Mouse (Mus musculus) midbrain, embryonic 10.5 days (tissue): Measurements from ENCODE around the gene Arhgap23. TPM values are rescaled to one million over a fixed set of nuclear protein-coding genes. Genes with fewer than 3 reads are reported as not detected.

Source experiments
- DNase-seq: peaks from one replicate; pipeline ENCODE4 v3.0.0-alpha.2; 2017; ENCODE audit warnings: low spot score
- H3K27ac ChIP-seq: fragments of 300-500 bp; sonication (generic); replicated peaks from 2 replicates; pipeline ENCODE4 v1.5.1; 2016; ENCODE audit warnings: mild to moderate bottlenecking
- H3K27me3 ChIP-seq: fragments of 300-500 bp; sonication (generic); 2 replicates; pipeline ENCODE4 v1.6.1; 2016; ENCODE audit warnings: low read depth, mild to moderate bottlenecking; ENCODE audit not compliant: poor library complexity, severe bottlenecking
- H3K36me3 ChIP-seq: fragments of 300-500 bp; sonication (generic); 2 replicates; pipeline ENCODE4 v1.6.1; 2016; ENCODE audit warnings: mild to moderate bottlenecking, moderate library complexity
- H3K4me1 ChIP-seq: fragments of 300-500 bp; sonication (generic); 2 replicates; pipeline ENCODE4 v1.6.1; 2016
- H3K4me3 ChIP-seq: fragments of 300-500 bp; sonication (generic); 2 replicates; pipeline ENCODE4 v1.5.1; 2016; ENCODE audit warnings: mild to moderate bottlenecking, moderate library complexity
- H3K9me3 ChIP-seq: fragments of 300-500 bp; sonication (generic); replicated peaks from 2 replicates; pipeline ENCODE4 v1.6.1; 2016; ENCODE audit warnings: mild to moderate bottlenecking
- WGBS: fragments of 180-500 bp; shearing (Covaris S2); methylation state at CpG from one replicate; pipeline ENCODE4 v1.1.7; 2016; 5-methylcytosine and 5-hydroxymethylcytosine counted together
- polyA plus RNA-seq: library from polyadenylated mRNA; unstranded; fragments of >200 nt; fragmentation: Nextera tagmentation; extraction: Ambion mirVana; gene quantifications from 2 replicates; pipeline ENCODE4 v1.2.1, GENCODE M21; 2016

The Arhgap23 gene
- polyA plus RNA-seq, 1 experiment from 2014 or later: 1.9 TPM

- WGBS: 85% methylated on average over 2 of the region's 2 CpGs
- Histone ChIP-seq H3K4me3 (no peak overlapping the region), H3K4me1 (peaks cover 26% of the 10 kb centered on the region), H3K9me3 (no peaks in the 10 kb centered on the region), H3K36me3 (peaks cover 32% of the 10 kb centered on the region), H3K27me3 (peaks cover 28% of the 10 kb centered on the region), H3K27ac (no peak overlapping the region)
- no peak for DNase-seq
Measured at GRCm38 (mm10) chr11:97398506-97398905, 16.8 kb upstream of the Arhgap23 start.

DNA sequence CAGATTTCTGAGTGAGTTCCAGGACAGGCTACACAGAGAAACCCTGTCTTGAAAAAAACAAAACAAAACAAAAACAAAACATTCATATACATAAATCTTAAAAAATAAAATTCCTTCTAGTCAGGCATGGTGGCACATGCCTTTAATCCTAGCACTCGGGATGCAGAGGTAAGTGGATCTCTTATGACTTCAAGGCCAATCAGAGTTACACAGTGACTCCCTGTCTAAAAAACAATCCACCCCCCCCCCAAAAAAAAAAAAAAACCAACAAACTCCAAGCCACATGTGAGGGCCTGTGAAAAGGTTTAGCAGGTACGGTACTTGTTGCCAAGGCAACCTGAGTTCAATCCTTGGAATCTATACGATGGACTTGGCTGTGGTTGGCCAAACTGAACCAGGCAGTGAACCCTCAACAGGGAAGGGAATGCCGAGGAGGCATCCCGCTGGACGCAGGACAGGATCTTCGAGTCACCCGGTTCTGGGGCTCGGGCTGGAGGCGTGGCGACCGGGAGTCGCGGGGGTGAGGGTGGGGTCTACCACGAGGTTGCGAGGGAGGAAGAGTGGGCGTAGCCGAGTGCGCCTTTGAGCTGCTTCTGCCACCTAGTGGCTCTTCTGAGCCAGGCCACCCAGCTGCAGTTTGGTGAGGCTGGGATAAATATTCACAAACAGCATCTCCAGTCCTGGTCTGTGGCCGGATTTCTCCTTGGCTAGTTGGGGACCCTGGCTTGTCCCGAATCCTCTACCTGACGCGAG lies 15.2 kb upstream of the Arhgap23 start:
- Histone ChIP-seq H3K4me1 (peaks cover 42% of the 10 kb centered on the region), H3K27ac (peak overlapping the region; percentile 52; the same call in 1 of the 2 replicates), H3K9me3 (no peaks in the 10 kb centered on the region), H3K27me3 (peaks cover 44% of the 10 kb centered on the region), H3K36me3 (peaks cover 16% of the 10 kb centered on the region), H3K4me3 (peak overlapping the region; percentile 50)
- peak; percentile 87 for DNase-seq
- 4% methylated on average over 23 of the region's 23 CpGs for WGBS

- H3K27me3 ChIP-seq: peaks cover 54% of the 10 kb centered on the region
- H3K4me1 ChIP-seq: peaks cover 51% of the 10 kb centered on the region
- H3K36me3 ChIP-seq: peaks cover 6% of the 10 kb centered on the region
- peak overlapping the region; percentile 66 for H3K27ac ChIP-seq
- H3K9me3 ChIP-seq: no peaks in the 10 kb centered on the region
- H3K4me3 ChIP-seq: peak overlapping the region; percentile 50
- WGBS: 17% methylated on average over 6 of the region's 6 CpGs
- no peak for DNase-seq
Measured at GRCm38 (mm10) chr11:97401082-97401481, 14.3 kb upstream of the Arhgap23 start.

DNA sequence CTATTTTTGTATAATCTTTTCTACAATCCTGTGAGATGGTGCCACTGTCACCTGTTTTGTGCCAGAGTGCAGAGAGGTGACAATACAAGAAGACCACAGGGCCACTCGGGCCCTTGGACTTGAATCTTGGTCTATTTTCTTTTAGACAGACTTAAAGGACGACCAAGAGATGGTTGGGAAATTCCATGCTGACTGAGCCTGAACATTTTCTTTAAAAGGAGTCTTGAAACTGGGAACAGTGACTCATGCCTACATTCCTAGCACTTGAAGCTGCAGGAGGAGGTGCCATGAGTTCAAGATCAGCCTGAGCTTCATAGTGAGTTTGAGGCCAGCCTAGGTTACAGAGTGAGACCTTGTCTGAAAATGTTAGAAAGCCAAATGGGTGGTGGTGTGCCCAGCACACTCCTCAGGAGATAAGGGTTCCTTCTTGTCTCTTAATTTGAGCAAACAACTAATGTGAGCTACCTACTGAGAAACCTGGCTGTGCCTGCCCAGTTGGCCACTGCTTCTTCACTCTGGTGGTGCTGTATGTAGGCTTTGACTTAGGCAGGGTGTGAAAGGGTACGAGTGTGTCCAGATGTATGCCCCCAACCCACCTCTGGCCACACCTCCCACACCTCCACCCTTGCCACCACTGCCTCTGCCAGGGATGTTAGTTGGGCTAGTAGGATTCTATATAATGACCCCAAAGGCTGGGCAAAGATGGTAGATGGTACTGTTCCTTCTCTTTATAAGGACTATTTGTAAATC lies 13.5 kb upstream of the Arhgap23 start:
- no peak overlapping the region for H3K27ac ChIP-seq
- no peaks in the 10 kb centered on the region for H3K36me3 ChIP-seq
- H3K4me3 ChIP-seq: no peak overlapping the region
- no peaks in the 10 kb centered on the region for H3K9me3 ChIP-seq
- 83% methylated on average over 3 of the region's 3 CpGs for WGBS
- no peak for DNase-seq
- H3K27me3 ChIP-seq: peaks cover 62% of the 10 kb centered on the region
- H3K4me1 ChIP-seq: peaks cover 59% of the 10 kb centered on the region

GRCm38 (mm10) chr11:97402746-97403145 lies 12.6 kb upstream of the Arhgap23 start:
- Histone ChIP-seq H3K27ac (peak overlapping the region; percentile 9; the same call in 1 of the 2 replicates), H3K36me3 (no peaks in the 10 kb centered on the region), H3K4me1 (peaks cover 61% of the 10 kb centered on the region), H3K4me3 (no peak overlapping the region), H3K9me3 (no peaks in the 10 kb centered on the region), H3K27me3 (peaks cover 71% of the 10 kb centered on the region)
- DNase-seq: no peak
- 8% methylated on average over 2 of the region's 2 CpGs for WGBS

GRCm38 (mm10) chr11:97403614-97404183 lies 11.6 kb upstream of the Arhgap23 start:
- 50% methylated on average over 8 of the region's 8 CpGs for WGBS
- Histone ChIP-seq H3K4me1 (peaks cover 61% of the 10 kb centered on the region), H3K36me3 (no peaks in the 10 kb centered on the region), H3K9me3 (no peaks in the 10 kb centered on the region), H3K27me3 (peaks cover 78% of the 10 kb centered on the region), H3K4me3 (peak overlapping the region; percentile 75), H3K27ac (peak overlapping the region; percentile 81)
- DNase-seq: no peak

- H3K9me3 ChIP-seq: no peaks in the 10 kb centered on the region
- H3K27me3 ChIP-seq: peaks cover 84% of the 10 kb centered on the region
- peak overlapping the region; percentile 75 for H3K4me3 ChIP-seq
- DNase-seq: peak; percentile 68
- under 1% methylated on average over 53 of the region's 61 CpGs for WGBS
- H3K36me3 ChIP-seq: no peaks in the 10 kb centered on the region
- peak overlapping the region; percentile 81 for H3K27ac ChIP-seq
- H3K4me1 ChIP-seq: peaks cover 61% of the 10 kb centered on the region
Measured at GRCm38 (mm10) chr11:97404184-97404760, 11.1 kb upstream of the Arhgap23 start.

DNA sequence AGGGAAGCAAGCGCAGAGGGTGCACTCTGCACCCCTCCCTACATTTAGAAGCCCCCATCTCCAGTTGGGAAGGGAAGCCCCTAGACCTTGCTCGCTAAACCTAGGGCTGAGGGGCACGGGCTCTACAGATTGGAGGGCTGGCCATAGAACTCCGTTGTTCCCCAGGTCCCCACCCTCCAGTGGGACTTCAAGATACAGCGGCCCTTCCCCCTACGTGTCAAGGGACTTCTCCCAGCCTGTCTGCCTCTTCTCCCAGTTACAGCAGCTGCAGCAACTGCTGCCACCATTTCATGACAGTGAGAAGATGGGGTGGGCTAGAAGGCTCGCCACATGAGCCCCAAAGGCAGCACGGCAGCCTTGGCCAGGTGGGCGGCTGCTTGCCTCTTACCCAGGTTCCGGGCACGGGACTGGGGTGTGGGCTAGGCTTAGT lies 10.6 kb upstream of the Arhgap23 start:
- H3K4me1 ChIP-seq: peaks cover 61% of the 10 kb centered on the region
- WGBS: under 1% methylated on average over 11 of the region's 11 CpGs
- H3K4me3 ChIP-seq: peak overlapping the region; percentile 75
- H3K27me3 ChIP-seq: peaks cover 86% of the 10 kb centered on the region
- H3K36me3 ChIP-seq: no peaks in the 10 kb centered on the region
- no peaks in the 10 kb centered on the region for H3K9me3 ChIP-seq
- H3K27ac ChIP-seq: peak overlapping the region; percentile 81
- peak; percentile 41 for DNase-seq

DNA sequence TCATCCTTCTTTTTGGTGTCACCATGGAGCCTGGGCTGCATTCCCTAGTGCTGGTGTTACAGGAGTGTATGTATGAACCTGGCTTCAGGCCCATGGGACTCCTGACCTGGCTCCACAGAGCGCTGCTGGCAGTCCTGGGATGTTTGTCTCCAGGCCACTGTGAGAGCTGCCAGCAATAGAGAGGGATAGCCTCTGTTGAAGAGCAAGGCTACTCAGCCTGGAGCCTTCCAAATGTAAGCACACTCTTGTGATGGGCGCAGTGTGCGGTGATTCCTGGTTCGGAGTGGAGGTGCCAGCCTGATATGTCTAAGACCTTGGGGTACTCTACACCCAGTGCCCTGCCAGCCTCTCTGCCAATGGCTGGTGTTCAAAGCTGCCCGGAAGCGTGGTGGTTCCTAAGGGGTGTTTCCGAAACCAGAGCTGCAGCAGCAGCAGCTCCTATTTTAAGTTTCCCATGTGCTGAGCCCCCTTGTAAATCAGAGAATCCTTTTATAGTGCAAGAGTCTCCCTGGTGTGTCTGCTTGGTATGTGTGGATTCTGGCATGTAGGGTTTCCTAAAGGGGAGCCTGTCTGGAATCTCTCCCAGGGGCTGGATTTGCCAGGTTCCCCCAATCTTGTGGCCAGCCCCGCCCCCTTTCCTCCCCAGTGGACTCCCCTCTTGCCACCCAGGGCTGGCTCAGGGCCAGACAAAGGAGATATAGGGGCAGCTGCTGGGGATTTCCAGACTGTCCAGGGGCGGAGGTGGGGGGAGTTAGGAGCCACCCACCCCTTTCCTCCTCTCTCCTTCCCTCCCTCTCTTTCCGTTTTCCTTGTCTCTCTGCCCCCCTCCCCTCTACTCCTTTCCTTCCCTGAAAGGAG lies 9.0 kb upstream of the Arhgap23 start:
- Histone ChIP-seq H3K4me3 (no peak overlapping the region), H3K27ac (no peak overlapping the region), H3K9me3 (no peaks in the 10 kb centered on the region), H3K36me3 (no peaks in the 10 kb centered on the region), H3K27me3 (peaks cover 83% of the 10 kb centered on the region), H3K4me1 (peaks cover 48% of the 10 kb centered on the region)
- WGBS: 64% methylated on average over 10 of the region's 10 CpGs
- no peak for DNase-seq

DNA sequence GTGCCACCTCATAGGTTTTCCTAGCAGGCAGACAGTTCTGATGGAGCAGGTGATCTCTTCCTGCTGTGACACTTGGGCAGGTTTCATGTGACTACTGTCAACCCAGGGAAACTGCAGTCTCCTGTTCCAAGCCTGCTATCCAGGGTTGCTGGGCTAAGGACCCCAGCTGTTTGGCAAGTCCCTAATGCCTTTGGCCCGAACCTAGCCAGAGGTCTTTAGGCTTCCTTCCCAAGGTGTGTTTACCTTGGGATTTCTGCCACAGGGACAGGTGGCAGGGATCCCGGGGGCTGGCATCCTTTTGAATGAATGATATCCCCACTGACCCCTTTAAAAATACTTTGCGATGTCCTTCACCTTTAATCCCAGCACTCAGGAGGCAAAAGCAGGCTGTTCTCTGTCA lies 7.9 kb upstream of the Arhgap23 start:
- Histone ChIP-seq H3K27me3 (peaks cover 78% of the 10 kb centered on the region), H3K4me3 (no peak overlapping the region), H3K36me3 (no peaks in the 10 kb centered on the region), H3K27ac (no peak overlapping the region), H3K9me3 (no peaks in the 10 kb centered on the region), H3K4me1 (peaks cover 52% of the 10 kb centered on the region)
- no peak for DNase-seq
- 77% methylated on average over 3 of the region's 3 CpGs for WGBS

DNA sequence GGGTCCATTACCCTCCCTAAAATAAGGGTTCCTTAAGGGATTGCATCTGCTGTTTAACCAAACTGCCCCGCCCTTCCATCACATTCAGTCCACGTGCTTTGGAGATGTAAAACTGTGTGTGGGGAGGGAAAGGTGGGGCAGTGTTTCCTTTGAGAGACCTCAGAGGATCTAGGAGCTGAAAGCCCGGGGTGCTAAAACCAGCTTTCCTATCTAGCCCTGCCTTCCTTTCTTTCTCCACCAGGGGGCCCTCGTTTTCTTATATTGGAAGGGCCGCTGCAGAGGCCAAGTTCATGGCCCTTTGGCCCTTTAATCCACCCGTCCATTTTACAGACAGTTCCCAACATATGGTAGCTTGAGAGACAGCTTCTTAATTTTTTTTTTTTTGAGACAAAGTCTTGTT lies 7.2 kb upstream of the Arhgap23 start:
- WGBS: 4% methylated on average over 6 of the region's 6 CpGs
- Histone ChIP-seq H3K4me1 (peaks cover 49% of the 10 kb centered on the region), H3K27me3 (peaks cover 78% of the 10 kb centered on the region), H3K4me3 (no peak overlapping the region), H3K27ac (no peak overlapping the region), H3K36me3 (no peaks in the 10 kb centered on the region), H3K9me3 (no peaks in the 10 kb centered on the region)
- DNase-seq: peak; percentile 74

DNA sequence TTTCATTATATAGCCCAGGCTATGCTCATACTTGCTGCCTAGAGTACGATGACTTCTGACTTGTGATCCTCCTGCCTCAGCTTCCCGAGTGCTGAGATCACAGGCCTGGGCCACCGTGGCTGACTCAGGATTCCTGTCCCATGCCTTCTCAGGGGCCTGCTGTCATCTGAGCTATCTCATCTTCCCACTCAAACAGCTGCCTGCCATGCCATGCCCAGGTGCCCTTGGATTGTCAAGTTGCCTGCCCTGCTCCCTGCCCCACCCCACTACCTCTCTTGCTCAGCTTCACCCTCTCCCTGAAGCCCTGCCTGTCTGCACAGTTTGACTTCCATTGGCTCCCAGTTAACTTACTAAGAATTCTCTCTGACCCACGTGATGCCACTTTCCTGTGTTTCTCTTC lies 4.4 kb upstream of the Arhgap23 start:
- H3K27me3 ChIP-seq: peaks cover 68% of the 10 kb centered on the region
- H3K27ac ChIP-seq: no peak overlapping the region
- 85% methylated on average over 4 of the region's 4 CpGs for WGBS
- DNase-seq: no peak
- H3K9me3 ChIP-seq: no peaks in the 10 kb centered on the region
- no peaks in the 10 kb centered on the region for H3K36me3 ChIP-seq
- H3K4me3 ChIP-seq: no peak overlapping the region
- H3K4me1 ChIP-seq: peaks cover 32% of the 10 kb centered on the region
